Mouse (Mus musculus) E14TG2a.4 (cell line): ENCODE measurements around the gene Gpld1.
"Not testable (repeated sequence)": the region's sequence is repeated elsewhere in the genome, so short reads cannot be mapped to it uniquely, and the experiment has no call there.

Experiments used
- H3K27me3 ChIP-seq: 2 replicates; pipeline ENCODE4 v1.6.1; 2014; ENCODE audit warnings: low read length, control low read depth; ENCODE audit not compliant: insufficient read depth
- H3K36me3 ChIP-seq: 2 replicates; pipeline ENCODE4 v1.6.1; 2014; ENCODE audit warnings: low read length, control low read depth; ENCODE audit not compliant: insufficient read depth
- H3K4me1 ChIP-seq: replicated peaks from 2 replicates; pipeline ENCODE4 v1.6.1; 2014; ENCODE audit warnings: low read depth, low read length, control low read depth
- H3K4me3 ChIP-seq: replicated peaks from 2 replicates; pipeline ENCODE4 v1.5.1; 2014; ENCODE audit warnings: mild to moderate bottlenecking, low read length
- H3K9me3 ChIP-seq: 2 replicates; pipeline ENCODE4 v1.6.1; 2014; ENCODE audit warnings: low read length, control low read depth
- CTCF ChIP-seq: conservative IDR thresholded peaks from 2 replicates; pipeline ENCODE4 v1.5.1; 2014; ENCODE audit warnings: low read length
- NANOG ChIP-seq: IDR thresholded peaks from 2 replicates; pipeline ENCODE4 v1.6.1; 2014; ENCODE audit warnings: borderline replicate concordance, low read length, mixed read lengths
- POU5F1 ChIP-seq: IDR thresholded peaks from 2 replicates; pipeline ENCODE4 v1.6.1; 2014; ENCODE audit warnings: low read length, borderline replicate concordance

The Gpld1 gene

DNA sequence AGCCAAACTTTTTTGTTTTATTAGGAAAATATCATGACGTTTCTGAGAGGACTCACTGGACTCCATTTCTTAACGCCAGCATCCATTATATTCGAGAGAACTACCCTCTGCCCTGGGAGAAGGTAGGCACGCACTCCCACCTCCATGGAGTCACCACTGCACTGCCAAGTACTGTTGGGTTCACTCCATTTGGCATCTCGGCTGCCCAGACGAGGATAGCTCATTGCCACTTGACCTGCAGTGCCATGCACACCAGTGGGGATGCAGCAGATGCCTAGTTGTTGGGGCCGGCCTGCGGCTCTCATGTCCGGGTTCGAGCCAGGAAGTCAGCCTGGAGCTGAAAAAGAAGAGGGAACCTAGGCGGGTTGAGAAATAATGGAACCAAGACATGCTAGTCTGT lies 12.1 kb downstream of the Gpld1 start:
- Histone ChIP-seq H3K4me1 (peaks cover 14% of the 10 kb centered on the region), H3K36me3 (no peaks in the 10 kb centered on the region), H3K9me3 (no peaks in the 10 kb centered on the region), H3K4me3 (0 out of 2 replicates have a peak overlapping the region, but pooled peaks have one; percentile 7), H3K27me3 (peaks cover 18% of the 10 kb centered on the region)
- TF ChIP-seq NANOG, result no peak

DNA sequence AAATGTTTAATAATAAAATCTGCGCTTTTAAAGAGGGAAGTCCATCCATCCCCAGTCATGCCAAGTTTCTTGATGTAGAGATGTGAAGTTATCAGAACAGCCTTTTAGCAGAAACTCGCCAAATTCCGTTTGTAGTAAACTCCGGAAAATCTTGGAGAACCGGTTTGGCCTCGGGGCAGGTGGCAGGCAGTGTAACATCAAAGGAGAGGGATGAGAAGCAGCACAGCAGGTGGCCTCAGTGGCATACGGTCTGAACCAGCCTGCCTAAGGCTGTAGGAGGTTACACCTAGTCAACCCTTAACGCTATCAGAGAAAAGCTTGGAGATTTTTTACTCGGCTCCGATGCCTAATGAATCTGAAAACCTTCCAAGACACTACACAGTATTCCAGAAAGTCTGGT lies 12.5 kb downstream of the Gpld1 start:
- TF ChIP-seq POU5F1 (no peak), CTCF (no peak), NANOG (no peak)
- no peaks in the 10 kb centered on the region for H3K36me3 ChIP-seq
- peaks cover 18% of the 10 kb centered on the region for H3K27me3 ChIP-seq
- H3K4me1 ChIP-seq, result peaks cover 14% of the 10 kb centered on the region
- H3K4me3 ChIP-seq, result 0 out of 2 replicates have a peak overlapping the region, but pooled peaks have one; percentile 7
- no peaks in the 10 kb centered on the region for H3K9me3 ChIP-seq

- Histone ChIP-seq H3K27me3 (peaks cover 18% of the 10 kb centered on the region), H3K36me3 (no peaks in the 10 kb centered on the region), H3K4me3 (no peak overlapping the region), H3K4me1 (peaks cover 14% of the 10 kb centered on the region), H3K9me3 (no peaks in the 10 kb centered on the region)
- no peak for TF ChIP-seq CTCF
- TF ChIP-seq POU5F1, result no peak
- no peak for TF ChIP-seq NANOG
Measured at GRCm38 (mm10) chr13:24958671-24959070, 15.7 kb downstream of the Gpld1 start.

DNA sequence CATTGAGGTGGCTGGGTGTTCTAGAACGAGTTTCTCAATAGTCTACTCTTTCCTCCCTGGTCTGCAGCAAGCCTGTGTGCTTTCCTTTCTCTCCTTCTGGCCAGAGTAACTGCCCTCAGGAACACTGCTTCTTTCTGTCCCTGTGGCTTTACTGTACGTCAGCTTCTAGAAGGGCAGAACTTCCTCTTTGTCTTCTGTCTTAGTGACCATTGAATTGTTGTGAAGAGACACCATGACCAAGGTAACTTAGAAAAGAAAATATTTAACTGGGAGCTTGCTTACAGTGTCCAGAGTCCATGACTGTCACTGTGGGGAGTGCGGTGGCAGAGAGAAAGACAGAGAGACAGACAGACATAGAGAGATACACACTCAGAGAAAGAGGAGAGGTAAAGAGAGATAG lies 17.1 kb downstream of the Gpld1 start:
- TF ChIP-seq NANOG (no peak), POU5F1 (no peak), CTCF (no peak)
- H3K4me1 ChIP-seq, result peaks cover 15% of the 10 kb centered on the region
- peaks cover 17% of the 10 kb centered on the region for H3K27me3 ChIP-seq
- H3K9me3 ChIP-seq, result no peaks in the 10 kb centered on the region
- no peak overlapping the region for H3K4me3 ChIP-seq
- H3K36me3 ChIP-seq, result no peaks in the 10 kb centered on the region

- TF ChIP-seq CTCF, result no peak
- TF ChIP-seq NANOG, result no peak
- no peak for TF ChIP-seq POU5F1
- Histone ChIP-seq H3K27me3 (peaks cover 32% of the 10 kb centered on the region), H3K4me1 (peaks cover 14% of the 10 kb centered on the region), H3K4me3 (no peak overlapping the region), H3K9me3 (no peaks in the 10 kb centered on the region), H3K36me3 (no peaks in the 10 kb centered on the region)
Measured at GRCm38 (mm10) chr13:24962119-24962518, 19.2 kb downstream of the Gpld1 start.

GRCm38 (mm10) chr13:24965130-24965845 lies 22.3 kb downstream of the Gpld1 start:
- Histone ChIP-seq H3K27me3 (peaks cover 37% of the 10 kb centered on the region), H3K4me3 (no peak overlapping the region), H3K9me3 (no peaks in the 10 kb centered on the region), H3K36me3 (no peaks in the 10 kb centered on the region), H3K4me1 (peaks cover 14% of the 10 kb centered on the region)
- TF ChIP-seq CTCF (no peak), NANOG (no peak), POU5F1 (no peak)

DNA sequence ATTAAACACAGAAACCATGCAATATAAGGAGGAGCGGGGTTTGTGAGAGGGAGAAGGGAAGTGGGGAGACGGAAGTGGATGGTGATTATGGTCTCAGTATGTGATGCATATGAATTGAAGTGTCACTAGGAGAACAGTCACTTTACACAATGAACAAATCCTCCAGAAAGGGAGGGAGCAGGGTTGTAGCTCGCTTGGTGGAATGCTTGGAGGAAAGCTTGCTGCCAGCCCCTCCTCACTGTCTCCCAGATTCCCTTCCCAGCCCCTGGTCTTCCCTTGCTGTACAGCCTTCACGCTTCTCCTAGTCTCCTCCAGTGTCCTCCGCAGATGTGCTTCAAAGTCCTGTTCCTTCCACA lies 22.9 kb downstream of the Gpld1 start:
- Histone ChIP-seq H3K4me3 (no peak overlapping the region), H3K36me3 (no peaks in the 10 kb centered on the region), H3K4me1 (peaks cover 14% of the 10 kb centered on the region), H3K27me3 (peaks cover 37% of the 10 kb centered on the region), H3K9me3 (no peaks in the 10 kb centered on the region)
- TF ChIP-seq CTCF, result no peak
- no peak for TF ChIP-seq NANOG
- TF ChIP-seq POU5F1, result no peak

GRCm38 (mm10) chr13:24971776-24972175 lies 28.8 kb downstream of the Gpld1 start:
- H3K4me3 ChIP-seq, H3K4me1 ChIP-seq, H3K27me3 ChIP-seq, H3K36me3 ChIP-seq, H3K9me3 ChIP-seq: not testable (repeated sequence)

GRCm38 (mm10) chr13:24976384-24976783 lies 33.4 kb downstream of the Gpld1 start:
- TF ChIP-seq POU5F1 (no peak), CTCF (no peak), NANOG (no peak)
- no peaks in the 10 kb centered on the region for H3K27me3 ChIP-seq
- H3K9me3 ChIP-seq, result peaks cover 7% of the 10 kb centered on the region; the same call in 1 of the 2 replicates
- H3K36me3 ChIP-seq, result no peaks in the 10 kb centered on the region
- H3K4me1 ChIP-seq, result peaks cover 6% of the 10 kb centered on the region
- H3K4me3 ChIP-seq, result no peak overlapping the region
